Mouse (Mus musculus) heart, postnatal 0 days (tissue): Measurements from ENCODE around the gene Crip2. TPM values are rescaled to one million over a fixed set of nuclear protein-coding genes. Genes with fewer than 3 reads are reported as not detected.

Experiments
- ATAC-seq: fragments of 200-750 bp; cut with Nextera tagmentation; 2 replicates; pipeline ENCODE4 v1.8.0; 2017; ENCODE audit warnings: low read depth, moderate number of reproducible peaks, moderate library complexity; ENCODE audit not compliant: insufficient read depth
- DNase-seq: peaks from one replicate; pipeline ENCODE4 v3.0.0-alpha.2; 2016; ENCODE audit warnings: low spot score
- H3K27ac ChIP-seq: fragments of 300-500 bp; sonication (generic); 2 replicates; pipeline ENCODE4 v1.5.1; 2014; ENCODE audit warnings: low read depth, mild to moderate bottlenecking
- H3K27me3 ChIP-seq: fragments of 300-500 bp; sonication (generic); 2 replicates; pipeline ENCODE4 v1.6.1; 2014; ENCODE audit warnings: low read length, mixed read lengths; ENCODE audit not compliant: control insufficient read depth, insufficient read depth
- H3K36me3 ChIP-seq: fragments of 300-500 bp; sonication (generic); replicated peaks from 2 replicates; pipeline ENCODE4 v1.6.1; 2014; ENCODE audit warnings: low read length, mixed read lengths; ENCODE audit not compliant: control insufficient read depth, insufficient read depth
- H3K4me1 ChIP-seq: fragments of 300-500 bp; sonication (generic); 2 replicates; pipeline ENCODE4 v1.6.1; 2014; ENCODE audit warnings: antibody characterized with exemption; ENCODE audit not compliant: control insufficient read depth, insufficient read depth
- H3K4me2 ChIP-seq: fragments of 300-500 bp; sonication (generic); 2 replicates; pipeline ENCODE4 v1.6.1; 2014; ENCODE audit warnings: low read depth, mild to moderate bottlenecking, low read length, moderate library complexity
- H3K4me3 ChIP-seq: fragments of 300-500 bp; sonication (generic); 2 replicates; pipeline ENCODE4 v1.5.1; 2014; ENCODE audit warnings: low read depth, low read length
- H3K9ac ChIP-seq: fragments of 300-500 bp; sonication (generic); replicated peaks from 2 replicates; pipeline ENCODE4 v1.6.1; 2014; ENCODE audit warnings: low read depth, low read length, mixed read lengths
- H3K9me3 ChIP-seq: fragments of 300-500 bp; sonication (generic); replicated peaks from 2 replicates; pipeline ENCODE4 v1.6.1; 2016; ENCODE audit warnings: low read length; ENCODE audit not compliant: control insufficient read depth
- CTCF ChIP-seq: IDR thresholded peaks from 2 replicates; pipeline ENCODE4 v1.5.1; 2016; ENCODE audit warnings: antibody characterized with exemption, control low read depth, low read depth
- EP300 ChIP-seq: IDR thresholded peaks from 2 replicates; pipeline ENCODE4 v1.6.1; 2016; ENCODE audit warnings: antibody characterized with exemption, low read depth
- WGBS: fragments of 180-500 bp; shearing (Covaris S2); extraction: QIAGEN DNeasy Blood & Tissue Kit; methylation state at CpG from one replicate; pipeline ENCODE4 v1.1.7; 2014; 5-methylcytosine and 5-hydroxymethylcytosine counted together
- polyA plus RNA-seq: library from polyadenylated mRNA; unstranded; fragments of >200 nt; fragmentation: Nextera tagmentation; extraction: Ambion mirVana; gene quantifications from 2 replicates; pipeline ENCODE4 v1.2.1, GENCODE M21; 2015
- total RNA-seq: library from RNA; depleted of rRNA; stranded (reverse); fragments of >200 nt; gene quantifications from 2 replicates; pipeline ENCODE4 v1.2.3, GENCODE M21; 2014; ENCODE audit warnings: low replicate concordance

Gene Crip2
- total and polyA plus RNA-seq, 2 experiments from 2014 or later: 1,556 to 2,395 TPM

- H3K27ac ChIP-seq: no peak overlapping the region
- H3K4me1 ChIP-seq: peaks cover 23% of the 10 kb centered on the region
- peak overlapping the region; percentile 58 for H3K4me3 ChIP-seq
- no peaks in the 10 kb centered on the region for H3K27me3 ChIP-seq
- ATAC-seq (no peak), DNase-seq (peak; percentile 20)
- peak overlapping the region; percentile 51; the same call in 1 of the 2 replicates for H3K9ac ChIP-seq
- peaks cover 8% of the 10 kb centered on the region; the same call in 1 of the 2 replicates for H3K36me3 ChIP-seq
- no peaks in the 10 kb centered on the region for H3K9me3 ChIP-seq
- 0% methylated on average over 23 of the region's 23 CpGs for WGBS
- peak overlapping the region; percentile 90 for H3K4me2 ChIP-seq
- no peak for TF ChIP-seq CTCF
- TF ChIP-seq EP300: no peak
Observed at GRCm38 (mm10) chr12:113156540-113156929, 16.5 kb downstream of the Crip2 start.

DNA sequence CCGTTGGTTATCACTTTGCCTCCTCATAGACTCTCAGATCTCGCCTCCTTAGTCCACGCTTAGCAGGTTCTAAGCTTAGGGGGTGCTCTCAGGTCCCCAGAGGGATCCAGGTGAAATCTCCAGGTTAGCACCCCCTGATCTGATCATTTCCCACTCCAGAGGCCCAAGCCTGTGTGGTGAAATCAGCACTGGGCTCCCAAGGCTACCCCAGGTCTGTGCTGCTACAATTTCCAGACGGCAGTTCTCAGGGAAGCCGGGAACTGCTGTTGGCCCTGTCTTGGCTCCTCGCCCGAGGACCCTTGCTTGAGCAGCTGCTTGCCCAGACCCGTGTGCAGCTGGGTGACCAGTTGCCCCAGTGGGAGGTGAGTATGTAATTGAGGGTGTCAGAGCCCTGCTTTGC, 17.0 kb downstream of the Crip2 start:
- ATAC-seq (no peak), DNase-seq (peak; percentile 3)
- no peaks in the 10 kb centered on the region for H3K9me3 ChIP-seq
- H3K4me1 ChIP-seq: peaks cover 21% of the 10 kb centered on the region
- H3K27me3 ChIP-seq: no peaks in the 10 kb centered on the region
- peaks cover 8% of the 10 kb centered on the region; the same call in 1 of the 2 replicates for H3K36me3 ChIP-seq
- peak overlapping the region; percentile 58 for H3K4me3 ChIP-seq
- peak overlapping the region; percentile 90 for H3K4me2 ChIP-seq
- 0 out of 2 replicates have a peak overlapping the region, but pooled peaks have one; percentile 51 for H3K9ac ChIP-seq
- 38% methylated on average over 8 of the region's 8 CpGs for WGBS
- no peak overlapping the region for H3K27ac ChIP-seq
- TF ChIP-seq CTCF (no peak), EP300 (no peak)

GRCm38 (mm10) chr12:113157521-113157920, 17.5 kb downstream of the Crip2 start:
- ATAC-seq (no peak), DNase-seq (no peak)
- H3K9ac ChIP-seq: no peak overlapping the region
- 0 out of 2 replicates have a peak overlapping the region, but pooled peaks have one; percentile 90 for H3K4me2 ChIP-seq
- no peaks in the 10 kb centered on the region for H3K27me3 ChIP-seq
- TF ChIP-seq CTCF: no peak
- no peak for TF ChIP-seq EP300
- H3K9me3 ChIP-seq: no peaks in the 10 kb centered on the region
- H3K4me1 ChIP-seq: peaks cover 21% of the 10 kb centered on the region
- 88% methylated on average over 8 of the region's 8 CpGs for whole genome bisulfite sequencing
- H3K36me3 ChIP-seq: peaks cover 11% of the 10 kb centered on the region; the same call in 1 of the 2 replicates
- no peak overlapping the region for H3K4me3 ChIP-seq
- H3K27ac ChIP-seq: no peak overlapping the region

DNA sequence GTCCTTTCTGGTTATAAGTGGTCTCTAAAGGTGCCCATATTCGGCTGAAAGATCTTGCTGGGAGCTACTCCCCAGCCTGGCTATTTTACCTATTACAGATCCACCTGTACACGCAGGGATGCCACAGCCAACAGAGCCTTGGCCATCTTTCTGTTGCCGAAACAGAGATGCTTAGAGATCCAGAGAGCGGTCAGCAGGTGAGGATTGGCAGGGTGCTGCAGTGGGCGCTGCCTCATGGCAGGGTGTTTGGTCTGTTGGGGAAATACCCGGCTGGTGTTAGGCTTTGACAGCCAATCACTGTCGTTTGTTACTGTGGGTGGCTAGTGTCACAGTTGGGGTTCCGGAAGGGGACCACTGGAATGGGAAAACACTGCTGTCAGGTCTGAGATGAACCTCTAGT, 17.9 kb downstream of the Crip2 start:
- H3K36me3 ChIP-seq: peaks cover 14% of the 10 kb centered on the region; the same call in 1 of the 2 replicates
- WGBS: 92% methylated on average over 8 of the region's 8 CpGs
- H3K27ac ChIP-seq: no peak overlapping the region
- H3K9ac ChIP-seq: no peak overlapping the region
- H3K27me3 ChIP-seq: no peaks in the 10 kb centered on the region
- no peak overlapping the region for H3K4me2 ChIP-seq
- H3K4me3 ChIP-seq: no peak overlapping the region
- peaks cover 18% of the 10 kb centered on the region for H3K4me1 ChIP-seq
- TF ChIP-seq CTCF: no peak
- no peak for TF ChIP-seq EP300
- ATAC-seq: no peak
- DNase-seq: no peak
- no peaks in the 10 kb centered on the region for H3K9me3 ChIP-seq

DNA sequence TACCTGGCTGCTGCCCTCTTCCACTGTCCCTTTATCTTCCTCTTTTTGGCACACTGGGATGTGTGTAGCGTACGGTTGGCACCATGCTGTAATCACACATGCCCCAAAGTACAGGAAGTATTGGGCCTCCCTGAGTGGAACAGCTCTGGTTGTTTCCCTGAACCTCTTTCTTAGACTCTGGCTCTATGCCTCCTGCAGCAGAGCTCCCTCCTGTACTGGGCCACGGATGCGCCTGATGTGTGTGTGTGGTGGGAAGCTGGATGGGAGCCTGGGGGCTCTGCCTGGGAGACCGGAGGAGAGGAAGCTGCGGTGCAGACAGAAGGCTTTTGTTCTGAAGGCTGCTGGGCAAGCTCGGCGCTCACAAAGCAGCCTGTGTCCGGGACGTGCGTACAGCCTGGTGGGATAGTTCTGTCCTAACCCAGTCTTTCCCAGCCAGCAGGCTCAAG, 23.5 kb downstream of the Crip2 start:
- Histone ChIP-seq H3K4me2 (no peak overlapping the region), H3K9ac (no peak overlapping the region), H3K27ac (no peak overlapping the region), H3K4me1 (no peaks in the 10 kb centered on the region), H3K9me3 (no peaks in the 10 kb centered on the region), H3K4me3 (no peak overlapping the region), H3K36me3 (peaks cover 7% of the 10 kb centered on the region; the same call in 1 of the 2 replicates), H3K27me3 (no peaks in the 10 kb centered on the region)
- ATAC-seq (peak; percentile 10; the same call in 1 of the 2 replicates), DNase-seq (no peak)
- 78% methylated on average over 11 of the region's 11 CpGs for WGBS
- TF ChIP-seq EP300: no peak
- no peak for TF ChIP-seq CTCF

DNA sequence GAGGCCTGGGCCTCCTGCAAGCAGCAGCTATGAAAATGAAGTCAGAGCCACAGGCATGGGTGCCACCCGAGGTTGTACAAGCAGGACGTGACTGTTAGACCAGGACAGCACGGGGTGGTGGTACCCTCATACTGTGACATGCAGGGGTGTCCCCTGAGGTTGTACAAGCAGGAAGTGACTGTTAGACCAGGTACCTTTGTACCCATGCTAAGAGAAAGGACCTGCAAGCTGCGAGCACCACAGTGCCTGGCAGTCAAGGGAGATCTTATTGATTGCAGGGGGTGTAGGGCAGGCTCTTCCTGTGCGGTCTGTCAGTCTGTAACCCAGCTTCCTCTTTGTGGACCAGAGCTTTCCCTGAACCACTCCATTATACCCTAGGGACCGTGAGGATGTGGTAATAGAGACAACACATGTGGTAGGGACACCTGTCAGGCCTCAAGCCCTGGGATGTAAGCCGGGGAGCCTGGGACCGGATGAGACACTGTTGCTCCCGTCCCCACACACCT, 28.0 kb downstream of the Crip2 start:
- Histone ChIP-seq H3K4me2 (no peak overlapping the region), H3K9me3 (no peaks in the 10 kb centered on the region), H3K4me1 (no peaks in the 10 kb centered on the region), H3K36me3 (no peaks in the 10 kb centered on the region), H3K27ac (no peak overlapping the region), H3K4me3 (no peak overlapping the region), H3K9ac (no peak overlapping the region), H3K27me3 (no peaks in the 10 kb centered on the region)
- whole genome bisulfite sequencing: 74% methylated on average over 9 of the region's 9 CpGs
- no peak for ATAC-seq
- TF ChIP-seq EP300 (no peak), CTCF (no peak)
- no peak for DNase-seq
